Mouse (Mus musculus) left cerebral cortex, adult 11 months (tissue): ENCODE measurements at regions not wholly inside any gene's neighbourhood (a gene's known extent, or its start where the extent isn't known, plus 50 kb on each side); places are given as distances from the start of the nearest gene placed in this dataset.

Experiments used
- DNase-seq: peaks from one replicate; pipeline ENCODE4 v3.0.0; 2022; ENCODE audit warnings: low spot score

GRCm38 (mm10) chr1:90506582-90506981, 96.2 kb upstream of the Cops8 start:
- no peak for DNase-seq

GRCm38 (mm10) chr1:90509371-90509770, 93.4 kb upstream of the Cops8 start:
- no peak for DNase-seq

- no peak for DNase-seq
These were observed 89.2 kb upstream of the Cops8 start for GRCm38 (mm10) chr1:90513442-90514070.

GRCm38 (mm10) chr1:90514176-90514575, 88.6 kb upstream of the Cops8 start:
- DNase-seq = no peak

GRCm38 (mm10) chr1:90518584-90519265, 84.1 kb upstream of the Cops8 start:
- DNase-seq = no peak

- DNase-seq = no peak
These were observed 83.2 kb upstream of the Cops8 start for GRCm38 (mm10) chr1:90519284-90520275.

- no peak for DNase-seq
These were observed 80.5 kb upstream of the Cops8 start for GRCm38 (mm10) chr1:90522294-90522693.

- no peak for DNase-seq
These were observed 78.0 kb upstream of the Cops8 start for GRCm38 (mm10) chr1:90524641-90525220.

GRCm38 (mm10) chr1:90526311-90526710, 76.5 kb upstream of the Cops8 start:
- no peak for DNase-seq

GRCm38 (mm10) chr1:90527947-90528717, 74.6 kb upstream of the Cops8 start:
- no peak for DNase-seq

- no peak for DNase-seq
These were observed 69.3 kb upstream of the Cops8 start for GRCm38 (mm10) chr1:90533481-90533880.

GRCm38 (mm10) chr1:90536105-90536504, 66.7 kb upstream of the Cops8 start:
- DNase-seq = no peak

GRCm38 (mm10) chr1:90543801-90544795, 58.7 kb upstream of the Cops8 start:
- no peak for DNase-seq

- DNase-seq = no peak
These were observed 57.8 kb upstream of the Cops8 start for GRCm38 (mm10) chr1:90544821-90545536.

- DNase-seq = no peak
These were observed 50.1 kb upstream of the Cops8 start for GRCm38 (mm10) chr1:90552644-90553043.
